Mouse (Mus musculus) MEL (cell line): ENCODE results near the gene Dusp16. TPM values are rescaled to one million over a fixed set of nuclear protein-coding genes. Genes with fewer than 3 reads are reported as not detected.

Source experiments
- DNase-seq: peaks from one replicate; pipeline ENCODE4 v3.0.0; 2011; ENCODE audit warnings: low read depth, low spot score
- H3K27ac ChIP-seq: 2 replicates; pipeline ENCODE4 v1.5.1; 2012; ENCODE audit warnings: low read depth, mild to moderate bottlenecking, control low read depth, low read length, moderate library complexity; ENCODE audit not compliant: control insufficient read depth
- H3K27me3 ChIP-seq, 2 experiments: fragments of 150-350 bp in 1 of 2; sonication (generic) in 1 of 2; 2 replicates each; pipeline ENCODE4 v1.6.1; 2012; ENCODE audit warnings: low read length in 2 of 2, mild to moderate bottlenecking in 2 of 2, improper control_type of control experiment in 1 of 2, moderate library complexity in 1 of 2; ENCODE audit not compliant: insufficient read depth in 2 of 2, control insufficient read depth in 1 of 2
- H3K36me3 ChIP-seq, 2 experiments: 2 replicates each; pipeline ENCODE4 v1.6.1; 2012 to 2014; ENCODE audit warnings: low read length in 2 of 2, improper control_type of control experiment in 1 of 2, inconsistent platforms in 1 of 2, mild to moderate bottlenecking in 1 of 2; ENCODE audit not compliant: insufficient read depth in 2 of 2, control insufficient read depth in 1 of 2
- H3K4me1 ChIP-seq, 2 experiments: fragments of 150-350 bp in 1 of 2; sonication (generic) in 1 of 2; 2 replicates each; pipeline ENCODE4 v1.6.1; 2012; ENCODE audit warnings: low read length in 2 of 2, improper control_type of control experiment in 1 of 2, mild to moderate bottlenecking in 1 of 2; ENCODE audit not compliant: insufficient read depth in 2 of 2, control insufficient read depth in 1 of 2
- H3K4me3 ChIP-seq, 2 experiments: fragments of 150-350 bp in 1 of 2; sonication (generic) in 1 of 2; 2 replicates each; pipeline ENCODE4 v1.5.1; 2012; ENCODE audit warnings: low read depth in 2 of 2, low read length in 2 of 2, mild to moderate bottlenecking in 2 of 2, moderate library complexity in 2 of 2, control low read depth in 1 of 2, improper control_type of control experiment in 1 of 2; ENCODE audit not compliant: control insufficient read depth in 1 of 2, insufficient read depth in 1 of 2
- H3K79me2 ChIP-seq: 2 replicates; pipeline ENCODE4 v1.6.1; 2012; ENCODE audit warnings: mild to moderate bottlenecking, low read length, moderate library complexity; ENCODE audit not compliant: control insufficient read depth, poor library complexity, insufficient read depth
- H3K9ac ChIP-seq: 2 replicates; pipeline ENCODE4 v1.6.1; 2012; ENCODE audit warnings: low read depth, mild to moderate bottlenecking, control low read depth, low read length, moderate library complexity; ENCODE audit not compliant: control insufficient read depth, poor library complexity, severe bottlenecking
- H3K9me3 ChIP-seq: fragments of 150-350 bp; sonication (generic); replicated peaks from 2 replicates; pipeline ENCODE4 v1.6.1; 2012; ENCODE audit warnings: mild to moderate bottlenecking, low read length, improper control_type of control experiment, moderate library complexity; ENCODE audit not compliant: insufficient read depth
- BHLHE40 ChIP-seq: IDR thresholded peaks from 2 replicates; pipeline ENCODE4 v1.6.1; 2012; ENCODE audit warnings: low read depth, mild to moderate bottlenecking, inconsistent platforms, low read length, improper control_type of control experiment, borderline replicate concordance
- CHD1 ChIP-seq: IDR thresholded peaks from 2 replicates; pipeline ENCODE4 v1.6.1; 2012; ENCODE audit warnings: low read depth, mild to moderate bottlenecking, inconsistent platforms, low read length, improper control_type of control experiment
- GABPA ChIP-seq: IDR thresholded peaks from 2 replicates; pipeline ENCODE4 v1.6.1; 2012; ENCODE audit warnings: low read depth, mild to moderate bottlenecking, inconsistent platforms, low read length, improper control_type of control experiment, moderate library complexity
- GATA1 ChIP-seq: IDR thresholded peaks from 2 replicates; pipeline ENCODE4 v1.6.1; 2011; ENCODE audit warnings: low read depth, low read length, improper control_type of control experiment
- HCFC1 ChIP-seq: IDR thresholded peaks from 2 replicates; pipeline ENCODE4 v1.6.1; 2012; ENCODE audit warnings: low read depth, mild to moderate bottlenecking, inconsistent platforms, low read length, improper control_type of control experiment, moderate library complexity
- KAT2A ChIP-seq: conservative IDR thresholded peaks from 2 replicates; pipeline ENCODE4 v1.6.1; 2012; ENCODE audit warnings: low read depth, low read length, improper control_type of control experiment, inconsistent platforms
- MEF2A ChIP-seq: IDR thresholded peaks from 2 replicates; pipeline ENCODE4 v1.6.1; 2014; ENCODE audit warnings: low read depth, mild to moderate bottlenecking, inconsistent platforms, low read length, improper control_type of control experiment; ENCODE audit not compliant: poor library complexity, insufficient replicate concordance, severe bottlenecking; ENCODE audit errors: extremely low read depth
- MXI1 ChIP-seq: IDR thresholded peaks from 2 replicates; pipeline ENCODE4 v1.6.1; 2011; ENCODE audit warnings: mild to moderate bottlenecking, low read depth, low read length, improper control_type of control experiment
- MYB ChIP-seq: IDR thresholded peaks from 2 replicates; pipeline ENCODE4 v1.6.1; 2011; ENCODE audit warnings: mild to moderate bottlenecking, low read depth, low read length, improper control_type of control experiment
- NELFE ChIP-seq: IDR thresholded peaks from 2 replicates; pipeline ENCODE4 v1.6.1; 2011; ENCODE audit warnings: low read depth, low read length, improper control_type of control experiment
- NRF1 ChIP-seq: IDR thresholded peaks from 2 replicates; pipeline ENCODE4 v1.6.1; 2014; ENCODE audit warnings: low read depth, mild to moderate bottlenecking, inconsistent platforms, low read length, improper control_type of control experiment, moderate library complexity; ENCODE audit not compliant: poor library complexity, insufficient read depth, severe bottlenecking
- POLR2AphosphoS5 ChIP-seq: IDR thresholded peaks from 2 replicates; pipeline ENCODE4 v1.6.1; 2012; ENCODE audit warnings: low read depth, borderline replicate concordance, mild to moderate bottlenecking, inconsistent platforms, low read length, moderate library complexity, mixed read lengths
- RCOR1 ChIP-seq: IDR thresholded peaks from 2 replicates; pipeline ENCODE4 v1.6.1; 2012; ENCODE audit warnings: low read depth, mild to moderate bottlenecking, inconsistent platforms, low read length, improper control_type of control experiment
- SIN3A ChIP-seq: IDR thresholded peaks from 2 replicates; pipeline ENCODE4 v1.6.1; 2012; ENCODE audit warnings: low read length, improper control_type of control experiment, inconsistent platforms
- SMC3 ChIP-seq: IDR thresholded peaks from 2 replicates; pipeline ENCODE4 v1.6.1; 2011; ENCODE audit warnings: low read depth, low read length, improper control_type of control experiment
- TAL1 ChIP-seq: IDR thresholded peaks from 2 replicates; pipeline ENCODE4 v1.6.1; 2012; ENCODE audit warnings: mild to moderate bottlenecking, inconsistent platforms, low read length, moderate library complexity, mixed read lengths
- TBP ChIP-seq: IDR thresholded peaks from 2 replicates; pipeline ENCODE4 v1.8.0; 2011; ENCODE audit warnings: low read depth, low read length, improper control_type of control experiment
- UBTF ChIP-seq: IDR thresholded peaks from 2 replicates; pipeline ENCODE4 v1.6.1; 2012; ENCODE audit warnings: low read depth, mild to moderate bottlenecking, inconsistent platforms, low read length, improper control_type of control experiment, moderate library complexity, borderline replicate concordance; ENCODE audit not compliant: insufficient read depth
- ZKSCAN1 ChIP-seq: IDR thresholded peaks from 2 replicates; pipeline ENCODE4 v1.6.1; 2012; ENCODE audit warnings: low read depth, mild to moderate bottlenecking, inconsistent platforms, low read length, improper control_type of control experiment, moderate library complexity
- ZMIZ1 ChIP-seq: IDR thresholded peaks from 2 replicates; pipeline ENCODE4 v1.6.1; 2012; ENCODE audit warnings: low read depth, mild to moderate bottlenecking, inconsistent platforms, low read length, improper control_type of control experiment, moderate library complexity
- ZNF384 ChIP-seq: IDR thresholded peaks from 2 replicates; pipeline ENCODE4 v1.6.1; 2012; ENCODE audit warnings: low read depth, mild to moderate bottlenecking, inconsistent platforms, low read length, improper control_type of control experiment
- polyA plus RNA-seq, 2 experiments: library from polyadenylated mRNA; stranded (reverse) in 1 of 2; unstranded in 1 of 2; fragments of >175 nt in 1 of 2; fragments of >200 nt in 1 of 2; gene quantifications; 2 replicates each; pipeline versions ENCODE4 v1.2.1 to v1.2.4; 2012; ENCODE audit warnings: low replicate concordance in 2 of 2, low read depth in 1 of 2; ENCODE audit not compliant: insufficient read length in 2 of 2, insufficient read depth in 1 of 2, missing spikeins in 1 of 2
- total RNA-seq: library from RNA; depleted of rRNA; stranded (reverse); fragments of 300-350 nt; gene quantifications from 2 replicates; pipeline ENCODE4 v1.2.3, GENCODE M21; 2012

The Dusp16 gene
- total and polyA plus RNA-seq, 3 experiments, result 1.9 to 6.9 TPM; not detected in 1

- no peak for TF ChIP-seq ZKSCAN1
- no peak for TF ChIP-seq MXI1
- TF ChIP-seq BHLHE40, result no peak
- no peak for TF ChIP-seq SMC3
- TF ChIP-seq SIN3A, result peak; percentile 18; the same call in 1 of the 2 replicates
- TF ChIP-seq GATA1, result peak; percentile 28; the same call in 1 of the 2 replicates
- TF ChIP-seq ZMIZ1, result no peak
- no peak for TF ChIP-seq CHD1
- TF ChIP-seq TAL1, result no peak
- TF ChIP-seq ZNF384, result no peak
- no peak for TF ChIP-seq NELFE
- TF ChIP-seq RCOR1, result no peak
- TF ChIP-seq MEF2A, result peak; percentile 91
- no peak for TF ChIP-seq MYB
- no peak for TF ChIP-seq UBTF
- TF ChIP-seq GABPA, result no peak
- no peak for TF ChIP-seq KAT2A
- TF ChIP-seq HCFC1, result no peak
- TF ChIP-seq POLR2AphosphoS5, result no peak
Measured at GRCm38 (mm10) chr6:134773961-134774360, 18.5 kb downstream of the Dusp16 start (continued).

GRCm38 (mm10) chr6:134773292-134773893, 19.0 kb downstream of the Dusp16 start:
- TF ChIP-seq UBTF (no peak), GABPA (no peak), TBP (no peak), NRF1 (no peak), MEF2A (no peak)
- no peak overlapping the region for H3K4me3 ChIP-seq
- DNase-seq, result no peak
- H3K4me1 ChIP-seq, result peaks cover 0 to 7% of the 10 kb centered on the region in 2 experiments; a peak in 3 of 4 replicates
- no peak overlapping the region for H3K27ac ChIP-seq
- no peaks in the 10 kb centered on the region for H3K9me3 ChIP-seq
- H3K79me2 ChIP-seq, result no peaks in the 10 kb centered on the region
- no peaks in the 10 kb centered on the region for H3K27me3 ChIP-seq
- no peak overlapping the region for H3K9ac ChIP-seq
- peaks cover 0 to 9% of the 10 kb centered on the region in 2 experiments; a peak in 3 of 4 replicates for H3K36me3 ChIP-seq
